Mouse (Mus musculus) kidney, postnatal 0 days (tissue): Measurements from ENCODE around the gene Lyrm9. TPM values are rescaled to one million over a fixed set of nuclear protein-coding genes. Genes with fewer than 3 reads are reported as not detected.

Experiments
- ATAC-seq: fragments of 200-750 bp; cut with Nextera tagmentation; replicated peaks from 2 replicates; pipeline ENCODE4 v1.8.0; 2017; ENCODE audit warnings: low read depth, moderate number of reproducible peaks, moderate TSS enrichment, moderate library complexity; ENCODE audit not compliant: low FRiP score
- DNase-seq: peaks from one replicate; pipeline ENCODE4 v3.0.0-alpha.2; 2016; ENCODE audit warnings: low spot score
- H3K27ac ChIP-seq: fragments of 300-500 bp; sonication (generic); 2 replicates; pipeline ENCODE4 v1.5.1; 2014; ENCODE audit warnings: mild to moderate bottlenecking
- H3K27me3 ChIP-seq: fragments of 300-500 bp; sonication (generic); 2 replicates; pipeline ENCODE4 v1.6.1; 2014; ENCODE audit warnings: low read length, mixed read lengths; ENCODE audit not compliant: insufficient read depth
- H3K36me3 ChIP-seq: fragments of 300-500 bp; sonication (generic); 2 replicates; pipeline ENCODE4 v1.6.1; 2014; ENCODE audit warnings: low read length, mixed read lengths; ENCODE audit not compliant: insufficient read depth
- H3K4me1 ChIP-seq: fragments of 300-500 bp; sonication (generic); replicated peaks from 2 replicates; pipeline ENCODE4 v1.6.1; 2014; ENCODE audit warnings: antibody characterized with exemption, low read length, mixed read lengths; ENCODE audit not compliant: insufficient read depth
- H3K4me2 ChIP-seq: fragments of 300-500 bp; sonication (generic); 2 replicates; pipeline ENCODE4 v1.6.1; 2014; ENCODE audit warnings: mild to moderate bottlenecking, low read length, moderate library complexity, mixed read lengths
- H3K4me3 ChIP-seq: fragments of 300-500 bp; sonication (generic); replicated peaks from 2 replicates; pipeline ENCODE4 v1.5.1; 2014; ENCODE audit warnings: low read depth, low read length
- H3K9ac ChIP-seq: fragments of 300-500 bp; sonication (generic); 2 replicates; pipeline ENCODE4 v1.6.1; 2014; ENCODE audit warnings: low read depth, low read length
- H3K9me3 ChIP-seq: fragments of 300-500 bp; sonication (generic); replicated peaks from 2 replicates; pipeline ENCODE4 v1.6.1; 2016; ENCODE audit warnings: low read length, inconsistent platforms, mixed read lengths
- CTCF ChIP-seq: IDR thresholded peaks from 2 replicates; pipeline ENCODE4 v1.5.1; 2016; ENCODE audit warnings: antibody characterized with exemption, low read depth, mild to moderate bottlenecking, moderate library complexity
- WGBS: fragments of 180-500 bp; shearing (Covaris S2); extraction: QIAGEN DNeasy Blood & Tissue Kit; methylation state at CpG from one replicate; pipeline ENCODE4 v1.1.7; 2014; 5-methylcytosine and 5-hydroxymethylcytosine counted together
- polyA plus RNA-seq: library from polyadenylated mRNA; unstranded; fragments of >200 nt; fragmentation: Nextera tagmentation; extraction: Ambion mirVana; gene quantifications from 2 replicates; pipeline ENCODE4 v1.2.1, GENCODE M21; 2015

The Lyrm9 gene
- polyA plus RNA-seq, 1 experiment from 2014 or later, result 28.6 TPM

DNA sequence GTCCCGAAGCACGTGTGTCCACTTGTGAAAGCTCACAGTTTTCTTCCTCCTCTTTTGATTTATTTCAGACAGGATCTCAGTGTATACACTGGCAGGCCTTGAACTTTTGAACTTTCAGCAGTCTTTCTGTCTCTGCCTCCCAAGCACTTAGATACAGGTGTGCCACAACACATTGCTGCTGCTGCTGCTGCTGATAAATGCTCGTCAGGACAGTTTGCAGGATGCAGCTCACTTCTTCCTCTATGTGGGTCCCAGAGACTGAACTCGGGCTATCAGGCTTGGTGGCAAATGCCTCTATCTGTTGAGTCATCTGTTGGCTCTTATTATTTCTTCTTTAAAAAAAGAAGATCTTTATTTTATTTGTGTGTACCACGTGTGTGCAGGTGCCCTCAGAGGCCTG is 13.8 kb downstream of the Lyrm9 start:
- H3K27me3 ChIP-seq, result no peaks in the 10 kb centered on the region
- 66% methylated on average over 5 of the region's 5 CpGs for WGBS
- no peak for TF ChIP-seq CTCF
- H3K9ac ChIP-seq, result no peak overlapping the region
- no peak overlapping the region for H3K27ac ChIP-seq
- H3K4me2 ChIP-seq, result no peak overlapping the region
- DNase-seq (no peak), ATAC-seq (no peak)
- H3K9me3 ChIP-seq, result no peaks in the 10 kb centered on the region
- H3K4me1 ChIP-seq, result no peaks in the 10 kb centered on the region
- 0 out of 2 replicates have a peak, but pooled peaks cover 5% of the 10 kb centered on the region for H3K36me3 ChIP-seq
- H3K4me3 ChIP-seq, result no peak overlapping the region

DNA sequence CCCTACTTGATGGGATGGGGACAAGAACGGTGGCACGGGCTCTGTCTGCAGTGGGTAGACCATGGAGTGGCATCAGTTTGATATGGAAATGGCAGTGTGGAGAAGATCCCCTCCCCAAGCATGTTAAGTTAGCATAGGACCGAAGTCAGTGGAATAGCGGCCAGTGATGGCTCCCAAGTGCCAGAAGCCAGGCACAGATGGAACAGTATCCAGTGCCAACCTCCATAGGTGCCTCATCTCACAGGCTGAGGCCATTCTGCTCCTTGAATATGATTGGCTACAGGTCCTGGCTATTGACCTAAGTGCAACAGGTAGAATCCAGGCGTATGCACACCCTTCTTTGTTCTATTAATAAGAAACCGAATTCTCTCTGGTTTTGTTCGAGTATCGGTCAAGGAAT is 15.6 kb downstream of the Lyrm9 start:
- H3K9ac ChIP-seq, result no peak overlapping the region
- WGBS, result 90% methylated on average over 8 of the region's 8 CpGs
- no peak overlapping the region for H3K4me2 ChIP-seq
- DNase-seq (no peak), ATAC-seq (no peak)
- no peak overlapping the region for H3K4me3 ChIP-seq
- no peaks in the 10 kb centered on the region for H3K9me3 ChIP-seq
- TF ChIP-seq CTCF, result no peak
- H3K4me1 ChIP-seq, result no peaks in the 10 kb centered on the region
- no peaks in the 10 kb centered on the region for H3K27me3 ChIP-seq
- H3K36me3 ChIP-seq, result 0 out of 2 replicates have a peak, but pooled peaks cover 3% of the 10 kb centered on the region
- H3K27ac ChIP-seq, result no peak overlapping the region

DNA sequence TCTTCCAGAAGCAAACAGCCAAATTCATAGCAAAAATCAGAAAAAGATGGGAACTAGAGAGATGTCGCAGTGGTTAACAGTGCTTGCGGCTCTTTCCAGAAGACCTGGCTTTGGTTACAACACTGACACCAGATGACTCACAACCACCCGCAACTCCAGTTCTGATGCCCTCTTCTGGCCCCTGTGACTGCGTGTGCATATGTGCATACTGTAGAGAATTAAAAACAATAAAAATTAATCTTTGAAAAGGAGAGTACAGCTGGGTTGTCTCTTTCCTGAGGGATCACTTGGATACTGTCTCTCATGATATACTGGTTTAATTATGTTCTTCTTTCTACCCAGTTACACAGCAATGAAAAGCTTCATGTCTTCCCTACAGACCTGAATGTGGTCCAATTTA is 20.2 kb downstream of the Lyrm9 start:
- Histone ChIP-seq H3K27me3 (no peaks in the 10 kb centered on the region), H3K4me2 (no peak overlapping the region), H3K27ac (no peak overlapping the region), H3K9me3 (no peaks in the 10 kb centered on the region), H3K4me1 (no peaks in the 10 kb centered on the region), H3K4me3 (no peak overlapping the region), H3K36me3 (no peaks in the 10 kb centered on the region), H3K9ac (no peak overlapping the region)
- no peak for TF ChIP-seq CTCF
- ATAC-seq, result no peak
- DNase-seq, result no peak
- 60% methylated on average over 4 of the region's 4 CpGs for WGBS

DNA sequence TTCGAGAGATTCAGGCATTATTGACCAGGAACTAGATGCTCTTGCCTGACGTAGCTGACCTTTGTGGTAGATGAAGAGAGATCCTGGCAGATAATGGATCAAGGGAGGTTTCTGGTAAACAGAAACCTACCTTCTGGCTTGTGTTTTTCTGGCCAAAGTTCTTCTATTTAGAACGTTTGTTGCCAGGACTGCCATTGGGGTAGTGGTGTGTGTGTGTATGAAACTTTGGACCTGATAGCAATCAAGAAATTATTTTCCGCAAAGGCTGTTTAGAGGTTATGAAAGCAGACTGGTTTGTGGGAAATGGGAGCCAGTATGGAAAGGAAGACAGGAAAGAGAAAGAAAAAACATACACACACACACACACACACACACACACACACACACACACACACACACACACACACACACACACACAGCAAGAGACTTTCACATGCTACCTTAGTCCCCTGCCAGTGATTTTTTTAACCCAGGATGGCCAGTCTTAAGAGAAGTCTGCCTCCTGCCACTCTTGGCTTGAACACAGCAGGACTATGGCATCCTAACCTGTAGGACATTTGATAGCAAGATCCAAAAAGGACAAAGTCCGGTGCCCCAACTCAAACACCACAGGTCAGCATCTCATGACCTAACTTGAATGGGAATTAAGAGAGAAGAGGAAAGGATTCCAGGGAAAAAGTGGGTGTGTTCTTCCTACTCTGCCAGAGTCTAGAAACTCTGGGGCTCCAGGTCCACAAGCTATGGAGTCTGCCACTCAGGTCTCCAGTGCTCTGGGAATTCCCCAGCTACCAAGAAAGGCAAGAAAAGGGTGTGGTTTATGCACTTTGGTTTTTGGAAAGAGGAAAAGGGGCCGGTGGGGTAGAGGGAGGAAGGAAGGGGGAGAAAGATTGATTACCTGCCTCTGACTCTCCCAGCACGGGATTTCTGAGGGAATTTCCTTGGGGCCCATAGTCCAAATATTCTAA is 21.8 kb downstream of the Lyrm9 start:
- H3K27ac ChIP-seq, result no peak overlapping the region
- H3K4me2 ChIP-seq, result no peak overlapping the region
- no peak overlapping the region for H3K9ac ChIP-seq
- H3K9me3 ChIP-seq, result no peaks in the 10 kb centered on the region
- H3K4me1 ChIP-seq, result no peaks in the 10 kb centered on the region
- no peak for TF ChIP-seq CTCF
- H3K4me3 ChIP-seq, result no peak overlapping the region
- ATAC-seq (no peak), DNase-seq (no peak)
- WGBS, result 50% methylated on average over 7 of the region's 7 CpGs
- H3K36me3 ChIP-seq, result no peaks in the 10 kb centered on the region
- H3K27me3 ChIP-seq, result no peaks in the 10 kb centered on the region

DNA sequence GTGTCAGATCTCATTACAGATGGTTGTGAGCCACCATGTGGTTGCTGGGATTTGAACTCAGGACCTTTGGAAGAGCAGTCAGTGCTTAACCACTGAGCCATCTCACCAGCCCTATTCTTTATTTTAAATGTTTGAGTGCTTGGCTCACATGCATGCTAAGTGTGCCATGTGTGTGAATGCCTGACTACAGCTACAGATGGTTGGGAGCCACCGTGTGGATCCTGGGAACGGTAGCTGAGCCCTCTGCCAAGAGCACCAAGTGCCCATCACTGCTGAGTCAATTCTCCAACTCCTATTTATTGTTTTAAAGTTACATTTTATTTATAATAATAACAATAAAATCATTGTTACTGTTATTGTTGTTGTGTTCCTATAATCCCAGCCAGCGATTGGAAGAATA is 23.5 kb downstream of the Lyrm9 start:
- WGBS, result 86% methylated on average over 3 of the region's 3 CpGs
- no peak for TF ChIP-seq CTCF
- no peak overlapping the region for H3K27ac ChIP-seq
- no peaks in the 10 kb centered on the region for H3K4me1 ChIP-seq
- no peak for DNase-seq
- H3K9ac ChIP-seq, result no peak overlapping the region
- no peak overlapping the region for H3K4me2 ChIP-seq
- ATAC-seq, result no peak
- no peak overlapping the region for H3K4me3 ChIP-seq
- H3K27me3 ChIP-seq, result no peaks in the 10 kb centered on the region
- no peaks in the 10 kb centered on the region for H3K36me3 ChIP-seq
- H3K9me3 ChIP-seq, result no peaks in the 10 kb centered on the region

DNA sequence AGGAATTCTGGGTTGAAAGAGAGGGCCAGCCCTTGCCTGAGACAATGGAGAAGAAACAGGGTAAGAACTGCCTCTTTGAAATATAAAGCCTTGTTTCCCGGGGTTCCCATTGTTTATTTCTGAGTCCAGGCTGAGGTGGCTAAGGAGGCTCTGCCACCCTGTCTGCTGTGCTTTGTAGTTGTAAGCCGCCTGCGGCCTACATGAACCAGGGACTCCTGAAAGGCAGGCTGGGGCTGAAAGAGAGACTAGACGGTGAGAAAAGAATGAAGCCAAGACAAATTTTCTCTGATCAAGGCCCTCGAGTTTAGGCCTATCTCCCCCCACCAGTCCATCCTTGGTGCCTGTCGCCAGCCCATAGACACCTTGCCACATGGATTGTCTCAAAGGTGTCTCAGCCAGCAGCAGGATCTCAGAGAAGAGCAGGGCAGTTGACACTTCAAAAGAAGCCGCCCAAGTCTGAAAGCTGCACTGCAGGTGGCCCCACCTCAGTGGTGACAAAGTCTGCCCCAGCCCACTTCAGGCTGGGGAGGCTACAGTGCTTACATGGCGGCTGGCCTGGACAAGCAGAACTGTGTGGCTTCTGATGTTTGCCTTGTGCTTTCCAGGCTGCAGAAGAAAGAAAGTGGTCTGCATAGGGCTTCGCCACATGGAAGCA is 25.0 kb downstream of the Lyrm9 start:
- DNase-seq, result no peak
- TF ChIP-seq CTCF, result no peak
- H3K4me2 ChIP-seq, result no peak overlapping the region
- no peaks in the 10 kb centered on the region for H3K9me3 ChIP-seq
- H3K9ac ChIP-seq, result no peak overlapping the region
- 50% methylated on average over 9 of the region's 9 CpGs for WGBS
- no peaks in the 10 kb centered on the region for H3K36me3 ChIP-seq
- no peaks in the 10 kb centered on the region for H3K27me3 ChIP-seq
- no peak for ATAC-seq
- no peaks in the 10 kb centered on the region for H3K4me1 ChIP-seq
- no peak overlapping the region for H3K4me3 ChIP-seq
- H3K27ac ChIP-seq, result no peak overlapping the region
